Mouse (Mus musculus) hindbrain, embryonic 14.5 days (tissue): ENCODE measurements at regions not wholly inside any gene's neighbourhood (a gene's known extent, or its start where the extent isn't known, plus 50 kb on each side); places are given as distances from the start of the nearest gene placed in this dataset.
"Not testable (repeated sequence)": the region's sequence is repeated elsewhere in the genome, so short reads cannot be mapped to it uniquely, and the experiment has no call there.

Source experiments
- ATAC-seq: fragments of 200-750 bp; cut with Nextera tagmentation; 2 replicates; pipeline ENCODE4 v1.8.0; 2017; ENCODE audit warnings: moderate number of reproducible peaks, mild to moderate bottlenecking, moderate TSS enrichment, moderate library complexity; ENCODE audit not compliant: low FRiP score
- DNase-seq: peaks from one replicate; pipeline ENCODE4 v3.0.0-alpha.2; 2015; ENCODE audit warnings: low spot score
- H3K27ac ChIP-seq: fragments of 300-500 bp; sonication (generic); 2 replicates; pipeline ENCODE4 v1.5.1; 2014; ENCODE audit warnings: mild to moderate bottlenecking, moderate library complexity
- H3K27me3 ChIP-seq: fragments of 300-500 bp; sonication (generic); 2 replicates; pipeline ENCODE4 v1.6.1; 2014; ENCODE audit warnings: mild to moderate bottlenecking, low read length, mixed read lengths; ENCODE audit not compliant: control insufficient read depth, insufficient read depth
- H3K36me3 ChIP-seq: fragments of 300-500 bp; sonication (generic); replicated peaks from 2 replicates; pipeline ENCODE4 v1.6.1; 2014; ENCODE audit not compliant: control insufficient read depth, insufficient read depth
- H3K4me1 ChIP-seq: fragments of 300-500 bp; sonication (generic); replicated peaks from 2 replicates; pipeline ENCODE4 v1.6.1; 2014; ENCODE audit warnings: antibody characterized with exemption, low read length, mixed read lengths; ENCODE audit not compliant: control insufficient read depth, insufficient read depth
- H3K4me2 ChIP-seq: fragments of 300-500 bp; sonication (generic); replicated peaks from 2 replicates; pipeline ENCODE4 v1.6.1; 2014; ENCODE audit warnings: mild to moderate bottlenecking, moderate library complexity
- H3K4me3 ChIP-seq: fragments of 300-500 bp; sonication (generic); replicated peaks from 2 replicates; pipeline ENCODE4 v1.5.1; 2014; ENCODE audit warnings: mild to moderate bottlenecking, low read length
- H3K9ac ChIP-seq: fragments of 300-500 bp; sonication (generic); 2 replicates; pipeline ENCODE4 v1.6.1; 2014
- H3K9me3 ChIP-seq: fragments of 300-500 bp; sonication (generic); 2 replicates; pipeline ENCODE4 v1.6.1; 2016; ENCODE audit warnings: low read length; ENCODE audit not compliant: control insufficient read depth
- WGBS: fragments of 180-500 bp; shearing (Covaris S2); extraction: QIAGEN DNeasy Blood & Tissue Kit; methylation state at CpG from one replicate; pipeline ENCODE4 v1.1.7; 2014; 5-methylcytosine and 5-hydroxymethylcytosine counted together

- no peak for DNase-seq
- Histone ChIP-seq H3K9ac (no peak overlapping the region), H3K4me2 (no peak overlapping the region), H3K36me3 (no peaks in the 10 kb centered on the region), H3K4me3 (no peak overlapping the region), H3K9me3 (no peaks in the 10 kb centered on the region), H3K4me1 (no peaks in the 10 kb centered on the region), H3K27me3 (no peaks in the 10 kb centered on the region), H3K27ac (no peak overlapping the region)
- ATAC-seq: no peak
- 81% methylated on average over 4 of the region's 4 CpGs for WGBS
Measured at GRCm38 (mm10) chr5:81983351-81983750, 963.4 kb downstream of the Adgrl3 start.

- no peaks in the 10 kb centered on the region for H3K4me1 ChIP-seq
- no peaks in the 10 kb centered on the region for H3K27me3 ChIP-seq
- 77% methylated on average over 6 of the region's 6 CpGs for WGBS
- ATAC-seq: no peak
- no peak overlapping the region for H3K9ac ChIP-seq
- no peak overlapping the region for H3K27ac ChIP-seq
- no peaks in the 10 kb centered on the region for H3K36me3 ChIP-seq
- no peaks in the 10 kb centered on the region for H3K9me3 ChIP-seq
- no peak for DNase-seq
- H3K4me2 ChIP-seq: no peak overlapping the region
- H3K4me3 ChIP-seq: no peak overlapping the region
Measured at GRCm38 (mm10) chr5:81988069-81988468, 968.1 kb downstream of the Adgrl3 start.

- WGBS: 93% methylated on average over 2 of the region's 2 CpGs
- ATAC-seq: no peak
- no peak overlapping the region for H3K4me3 ChIP-seq
Measured at GRCm38 (mm10) chr5:82007955-82008354, 988.0 kb downstream of the Adgrl3 start.

GRCm38 (mm10) chr5:82024126-82024525 lies 1004.2 kb downstream of the Adgrl3 start:
- no peak overlapping the region for H3K4me3 ChIP-seq
- no peak overlapping the region for H3K27ac ChIP-seq
- ATAC-seq (no peak), DNase-seq (no peak)
- no peak overlapping the region for H3K4me2 ChIP-seq
- H3K36me3 ChIP-seq: no peaks in the 10 kb centered on the region
- no peak overlapping the region for H3K9ac ChIP-seq
- H3K27me3 ChIP-seq: no peaks in the 10 kb centered on the region
- WGBS: 8% methylated on average over 4 of the region's 4 CpGs
- H3K4me1 ChIP-seq: no peaks in the 10 kb centered on the region
- H3K9me3 ChIP-seq: no peaks in the 10 kb centered on the region

More at GRCm38 (mm10) chr5:82007955-82008354, 988.0 kb downstream of the Adgrl3 start:
- no peak for DNase-seq
- Histone ChIP-seq H3K9me3 (no peaks in the 10 kb centered on the region), H3K36me3 (no peaks in the 10 kb centered on the region), H3K27me3 (no peaks in the 10 kb centered on the region), H3K4me2 (no peak overlapping the region), H3K9ac (no peak overlapping the region), H3K27ac (no peak overlapping the region), H3K4me1 (no peaks in the 10 kb centered on the region)

- Histone ChIP-seq H3K4me2 (no peak overlapping the region), H3K27me3 (no peaks in the 10 kb centered on the region), H3K9ac (no peak overlapping the region), H3K4me3 (no peak overlapping the region), H3K9me3 (no peaks in the 10 kb centered on the region), H3K36me3 (no peaks in the 10 kb centered on the region), H3K27ac (no peak overlapping the region), H3K4me1 (no peaks in the 10 kb centered on the region)
- DNase-seq: no peak
- no peak for ATAC-seq
- 91% methylated on average over 7 of the region's 7 CpGs for WGBS
Measured at GRCm38 (mm10) chr5:82034776-82035175, 1014.8 kb downstream of the Adgrl3 start.

GRCm38 (mm10) chr5:82046106-82046505 lies 1026.2 kb downstream of the Adgrl3 start:
- Histone ChIP-seq H3K4me3 (no peak overlapping the region), H3K36me3 (no peaks in the 10 kb centered on the region), H3K9me3 (no peaks in the 10 kb centered on the region), H3K27me3 (no peaks in the 10 kb centered on the region), H3K27ac (no peak overlapping the region), H3K9ac (no peak overlapping the region), H3K4me2 (no peak overlapping the region), H3K4me1 (no peaks in the 10 kb centered on the region)
- ATAC-seq: no peak
- DNase-seq: no peak
- WGBS: 80% methylated on average over 2 of the region's 2 CpGs

GRCm38 (mm10) chr5:82059108-82059838 lies 1039.3 kb downstream of the Adgrl3 start:
- ATAC-seq (no peak), DNase-seq (no peak)
- WGBS: 84% methylated on average over 2 of the region's 2 CpGs
- Histone ChIP-seq H3K27ac (no peak overlapping the region), H3K4me3 (no peak overlapping the region), H3K4me2 (no peak overlapping the region), H3K36me3 (no peaks in the 10 kb centered on the region), H3K4me1 (no peaks in the 10 kb centered on the region), H3K9me3 (0 out of 2 replicates have a peak, but pooled peaks cover 12% of the 10 kb centered on the region), H3K9ac (no peak overlapping the region), H3K27me3 (no peaks in the 10 kb centered on the region)

GRCm38 (mm10) chr5:82060679-82061078 lies 1040.7 kb downstream of the Adgrl3 start:
- 0 out of 2 replicates have a peak, but pooled peaks cover 12% of the 10 kb centered on the region for H3K9me3 ChIP-seq
- 38% methylated on average over 1 of the region's 1 CpGs for WGBS
- no peaks in the 10 kb centered on the region for H3K36me3 ChIP-seq
- H3K27ac ChIP-seq: no peak overlapping the region
- ATAC-seq (no peak), DNase-seq (no peak)
- no peaks in the 10 kb centered on the region for H3K27me3 ChIP-seq
- H3K9ac ChIP-seq: no peak overlapping the region
- H3K4me2 ChIP-seq: no peak overlapping the region
- no peak overlapping the region for H3K4me3 ChIP-seq
- no peaks in the 10 kb centered on the region for H3K4me1 ChIP-seq

- not testable (repeated sequence) for H3K4me3 ChIP-seq, DNase-seq, H3K9ac ChIP-seq, H3K27me3 ChIP-seq, ATAC-seq, H3K36me3 ChIP-seq, H3K9me3 ChIP-seq, H3K27ac ChIP-seq, H3K4me1 ChIP-seq, H3K4me2 ChIP-seq
- 88% methylated on average over 13 of the region's 13 CpGs for WGBS
Measured at GRCm38 (mm10) chr5:82069221-82069620, 1049.3 kb downstream of the Adgrl3 start.

GRCm38 (mm10) chr5:82089401-82089800 lies 1069.5 kb downstream of the Adgrl3 start:
- Histone ChIP-seq H3K4me2 (no peak overlapping the region), H3K27me3 (no peaks in the 10 kb centered on the region), H3K27ac (no peak overlapping the region), H3K4me1 (no peaks in the 10 kb centered on the region), H3K9me3 (no peaks in the 10 kb centered on the region), H3K4me3 (no peak overlapping the region), H3K36me3 (no peaks in the 10 kb centered on the region), H3K9ac (no peak overlapping the region)
- 83% methylated on average over 2 of the region's 2 CpGs for WGBS
- no peak for ATAC-seq
- no peak for DNase-seq
